Mouse (Mus musculus): ENCODE results near the gene Spaca7. TPM values are rescaled to one million over a fixed set of nuclear protein-coding genes. Genes with fewer than 3 reads are reported as not detected.
A peak's percentile ranks its signal among the peaks of the same experiment; 100 is the strongest.
"Not testable (repeated sequence)": the region's sequence is repeated elsewhere in the genome, so short reads cannot be mapped to it uniquely, and the experiment has no call there.

The Spaca7 gene
- polyA plus RNA-seq, 1 experiment from 2014 or later: not detected

- Histone ChIP-seq H3K4me2 (no peak overlapping the region), H3K36me3 (no peaks in the 10 kb centered on the region), H3K4me1 (no peaks in the 10 kb centered on the region), H3K9me3 (replicated peaks) (no peaks in the 10 kb centered on the region), H3K9ac (no peak overlapping the region), H3K27me3 (replicated peaks) (peaks cover 43% of the 10 kb centered on the region), H3K27ac (no peak overlapping the region), H3K4me3 (no peak overlapping the region)
- WGBS (ENCODE audit: insufficient replicate concordance): 15% methylated on average over 11 of the region's 11 CpGs
- ATAC-seq: no peak
Measured at GRCm38 (mm10) chr8:12561403-12561960, 11.3 kb upstream of the Spaca7 start.

DNA sequence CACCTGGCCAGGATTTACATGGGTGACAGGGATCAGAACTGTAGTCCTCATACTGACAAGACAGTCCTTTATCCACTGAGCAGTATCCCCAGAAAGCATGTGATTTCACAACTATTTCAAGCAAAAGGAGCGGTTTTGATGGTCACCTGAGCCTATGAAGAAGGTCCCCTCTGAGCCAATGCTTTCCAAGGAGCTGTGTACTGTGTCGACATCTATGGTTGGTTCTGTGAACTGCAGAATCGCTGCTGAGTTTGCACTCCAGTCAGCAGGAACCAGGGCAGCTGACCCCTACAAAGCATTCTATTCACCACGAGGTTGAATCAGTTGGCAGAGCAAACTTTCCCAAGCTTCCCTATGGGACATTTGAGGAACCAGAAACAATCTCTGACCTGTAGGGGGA lies 8.5 kb upstream of the Spaca7 start:
- H3K4me1 ChIP-seq: no peaks in the 10 kb centered on the region
- H3K9ac ChIP-seq: no peak overlapping the region
- H3K4me3 ChIP-seq: no peak overlapping the region
- no peak overlapping the region for H3K4me2 ChIP-seq
- no peaks in the 10 kb centered on the region for H3K36me3 ChIP-seq
- H3K27ac ChIP-seq: no peak overlapping the region
- WGBS (ENCODE audit: insufficient replicate concordance): 4% methylated on average over 4 of the region's 4 CpGs
- no peak for ATAC-seq
- no peaks in the 10 kb centered on the region for H3K9me3 ChIP-seq (replicated peaks)
- H3K27me3 ChIP-seq (replicated peaks): peaks cover 36% of the 10 kb centered on the region; the same call in 1 of the 2 replicates

DNA sequence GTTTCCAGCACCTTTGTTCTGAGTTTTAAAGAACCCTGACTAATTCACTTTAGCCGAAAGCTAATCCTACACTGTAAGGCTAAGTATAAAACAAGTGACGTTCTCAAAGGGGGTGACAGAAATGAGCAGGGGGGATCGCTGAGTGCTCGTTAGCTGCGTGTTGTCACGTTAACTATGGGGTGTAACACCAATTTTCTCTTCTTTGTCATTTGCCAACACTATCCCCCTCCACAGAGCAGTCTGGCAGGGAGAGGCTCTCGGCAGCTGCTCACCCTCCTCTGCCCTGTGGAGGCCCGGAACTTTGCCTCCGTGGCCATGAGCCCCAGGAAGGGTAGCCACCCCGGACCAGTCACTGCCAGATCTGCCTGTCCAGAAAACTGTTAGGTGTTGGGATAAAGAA lies 7.3 kb upstream of the Spaca7 start:
- Histone ChIP-seq H3K4me3 (no peak overlapping the region), H3K27me3 (replicated peaks) (peaks cover 28% of the 10 kb centered on the region; the same call in 1 of the 2 replicates), H3K9me3 (replicated peaks) (no peaks in the 10 kb centered on the region), H3K4me1 (no peaks in the 10 kb centered on the region), H3K4me2 (no peak overlapping the region), H3K9ac (no peak overlapping the region), H3K36me3 (no peaks in the 10 kb centered on the region), H3K27ac (no peak overlapping the region)
- WGBS (ENCODE audit: insufficient replicate concordance): 53% methylated on average over 10 of the region's 10 CpGs
- ATAC-seq: no peak

- Histone ChIP-seq H3K9ac (no peak overlapping the region), H3K4me2 (no peak overlapping the region), H3K27me3 (replicated peaks) (peaks cover 28% of the 10 kb centered on the region; the same call in 1 of the 2 replicates), H3K9me3 (replicated peaks) (no peaks in the 10 kb centered on the region), H3K27ac (no peak overlapping the region), H3K4me1 (no peaks in the 10 kb centered on the region), H3K36me3 (no peaks in the 10 kb centered on the region), H3K4me3 (no peak overlapping the region)
- ATAC-seq: no peak
- 53% methylated on average over 7 of the region's 7 CpGs for WGBS (ENCODE audit: insufficient replicate concordance)
Measured at GRCm38 (mm10) chr8:12566509-12566908, 6.3 kb upstream of the Spaca7 start.

- H3K36me3 ChIP-seq: no peaks in the 10 kb centered on the region
- H3K27ac ChIP-seq: no peak overlapping the region
- no peak overlapping the region for H3K4me2 ChIP-seq
- no peaks in the 10 kb centered on the region for H3K9me3 ChIP-seq (replicated peaks)
- no peaks in the 10 kb centered on the region for H3K4me1 ChIP-seq
- 21% methylated on average over 5 of the region's 5 CpGs for WGBS (ENCODE audit: insufficient replicate concordance)
- H3K4me3 ChIP-seq: no peak overlapping the region
- H3K27me3 ChIP-seq (replicated peaks): peaks cover 19% of the 10 kb centered on the region
- no peak overlapping the region for H3K9ac ChIP-seq
- no peak for ATAC-seq
Measured at GRCm38 (mm10) chr8:12576003-12576402, 3.2 kb downstream of the Spaca7 start.

GRCm38 (mm10) chr8:12576739-12577138 lies 3.9 kb downstream of the Spaca7 start:
- Histone ChIP-seq H3K27ac (no peak overlapping the region), H3K4me3 (no peak overlapping the region), H3K36me3 (no peaks in the 10 kb centered on the region), H3K4me2 (no peak overlapping the region), H3K9ac (no peak overlapping the region), H3K27me3 (replicated peaks) (peaks cover 19% of the 10 kb centered on the region), H3K4me1 (no peaks in the 10 kb centered on the region), H3K9me3 (replicated peaks) (no peaks in the 10 kb centered on the region)
- no peak for ATAC-seq
- 67% methylated on average over 6 of the region's 6 CpGs for WGBS (ENCODE audit: insufficient replicate concordance)

GRCm38 (mm10) chr8:12579339-12579999 lies 6.6 kb downstream of the Spaca7 start:
- not testable (repeated sequence) for H3K27ac ChIP-seq; H3K4me1 ChIP-seq; ATAC-seq; H3K4me3 ChIP-seq; H3K9ac ChIP-seq; H3K9me3 ChIP-seq (replicated peaks); H3K4me2 ChIP-seq; H3K36me3 ChIP-seq; H3K27me3 ChIP-seq (replicated peaks)
- 71% methylated on average over 19 of the region's 19 CpGs for WGBS (ENCODE audit: insufficient replicate concordance)

- no peak overlapping the region for H3K4me3 ChIP-seq
- no peak overlapping the region for H3K27ac ChIP-seq
- no peak; the same call in 1 of the 2 replicates for ATAC-seq
- no peak overlapping the region for H3K4me2 ChIP-seq
- no peaks in the 10 kb centered on the region for H3K36me3 ChIP-seq
- WGBS (ENCODE audit: insufficient replicate concordance): 60% methylated on average over 5 of the region's 5 CpGs
- no peaks in the 10 kb centered on the region for H3K9me3 ChIP-seq (replicated peaks)
- H3K4me1 ChIP-seq: no peaks in the 10 kb centered on the region
- H3K27me3 ChIP-seq (replicated peaks): no peaks in the 10 kb centered on the region; the same call in 1 of the 2 replicates
- no peak overlapping the region for H3K9ac ChIP-seq
Measured at GRCm38 (mm10) chr8:12583785-12584184, 11.0 kb downstream of the Spaca7 start.

- no peak overlapping the region for H3K27ac ChIP-seq
- 22% methylated on average over 6 of the region's 6 CpGs for WGBS (ENCODE audit: insufficient replicate concordance)
- peak; percentile 57; the same call in 1 of the 2 replicates for ATAC-seq
Measured at GRCm38 (mm10) chr8:12607223-12607622, 34.4 kb downstream of the Spaca7 start.

DNA sequence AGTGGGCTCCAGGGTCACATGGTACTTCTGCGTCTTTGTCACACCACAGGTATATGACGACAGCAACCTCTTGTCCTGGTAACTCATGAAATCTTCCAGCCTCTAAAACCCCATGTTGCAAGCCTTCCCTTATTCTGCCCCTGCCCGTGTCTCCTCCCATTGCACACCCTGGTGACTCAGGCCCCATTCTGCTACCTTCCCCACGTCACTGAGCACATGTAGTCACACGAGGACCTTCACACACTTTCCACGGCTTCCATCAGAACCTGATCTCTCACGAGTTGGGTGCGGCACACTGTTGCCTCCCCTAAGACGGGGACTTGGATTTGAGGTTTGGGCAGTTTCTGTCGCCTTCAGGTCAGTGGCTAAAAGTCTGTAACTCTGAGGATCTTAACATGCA lies 36.0 kb downstream of the Spaca7 start:
- no peak overlapping the region for H3K27ac ChIP-seq
- no peak overlapping the region for H3K4me2 ChIP-seq
- no peak for ATAC-seq
- H3K4me3 ChIP-seq: no peak overlapping the region
- H3K36me3 ChIP-seq: peaks cover 8% of the 10 kb centered on the region
- H3K4me1 ChIP-seq: no peaks in the 10 kb centered on the region
- no peaks in the 10 kb centered on the region for H3K9me3 ChIP-seq (replicated peaks)
- WGBS (ENCODE audit: insufficient replicate concordance): 66% methylated on average over 10 of the region's 10 CpGs
- peaks cover 21% of the 10 kb centered on the region; the same call in 1 of the 2 replicates for H3K27me3 ChIP-seq (replicated peaks)
- no peak overlapping the region for H3K9ac ChIP-seq

More at GRCm38 (mm10) chr8:12607223-12607622, 34.4 kb downstream of the Spaca7 start:
- H3K4me2 ChIP-seq: no peak overlapping the region
- H3K9ac ChIP-seq: no peak overlapping the region
- no peaks in the 10 kb centered on the region for H3K9me3 ChIP-seq (replicated peaks)
- no peaks in the 10 kb centered on the region for H3K4me1 ChIP-seq
- H3K36me3 ChIP-seq: no peaks in the 10 kb centered on the region
- no peak overlapping the region for H3K4me3 ChIP-seq
- H3K27me3 ChIP-seq (replicated peaks): peaks cover 26% of the 10 kb centered on the region

GRCm38 (mm10) chr8:12609752-12610449 lies 37.1 kb downstream of the Spaca7 start:
- H3K36me3 ChIP-seq: peaks cover 19% of the 10 kb centered on the region
- WGBS (ENCODE audit: insufficient replicate concordance): 59% methylated on average over 12 of the region's 12 CpGs
- no peak for ATAC-seq
- no peak overlapping the region for H3K4me2 ChIP-seq
- no peak overlapping the region for H3K4me3 ChIP-seq
- no peak overlapping the region for H3K27ac ChIP-seq
- H3K27me3 ChIP-seq (replicated peaks): peaks cover 14% of the 10 kb centered on the region; the same call in 1 of the 2 replicates
- H3K9me3 ChIP-seq (replicated peaks): no peaks in the 10 kb centered on the region
- no peak overlapping the region for H3K9ac ChIP-seq
- H3K4me1 ChIP-seq: no peaks in the 10 kb centered on the region

DNA sequence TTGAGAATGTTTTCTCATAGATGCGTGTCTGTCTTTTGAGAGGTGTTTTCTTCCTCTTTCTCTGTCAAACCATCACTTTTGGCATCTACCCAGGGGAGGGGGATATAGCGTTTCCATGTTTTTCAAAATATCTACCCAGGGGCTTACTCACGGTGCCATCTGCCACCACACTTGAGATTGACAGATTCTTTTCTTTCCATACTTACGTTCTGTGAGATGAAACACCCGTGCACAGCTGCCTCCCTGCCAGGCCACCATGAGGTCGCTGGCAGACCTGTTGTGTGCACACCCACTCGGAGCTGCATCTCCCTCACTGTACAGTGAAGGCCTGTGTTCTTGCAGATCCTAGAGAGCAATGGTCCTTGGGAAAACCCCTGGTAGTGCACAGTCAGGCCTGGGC lies 40.4 kb downstream of the Spaca7 start:
- H3K27me3 ChIP-seq (replicated peaks): no peaks in the 10 kb centered on the region; the same call in 1 of the 2 replicates
- no peaks in the 10 kb centered on the region for H3K9me3 ChIP-seq (replicated peaks)

More for the DNA sequence above, 40.4 kb downstream of the Spaca7 start:
- H3K9ac ChIP-seq: no peak overlapping the region
- H3K27ac ChIP-seq: no peak overlapping the region
- H3K4me1 ChIP-seq: no peaks in the 10 kb centered on the region
- peaks cover 49% of the 10 kb centered on the region for H3K36me3 ChIP-seq
- 88% methylated on average over 7 of the region's 7 CpGs for WGBS (ENCODE audit: insufficient replicate concordance)
- no peak for ATAC-seq
- H3K4me2 ChIP-seq: no peak overlapping the region
- H3K4me3 ChIP-seq: no peak overlapping the region
